Mouse (Mus musculus): ENCODE measurements around the gene Cdc123.

- TF ChIP-seq CTCF (IDR thresholded peaks at IDR 0.05; ENCODE audit: low read depth, low read length), result no peak
- no peak for TF ChIP-seq POLR2AphosphoS5 (IDR thresholded peaks at IDR 0.05; ENCODE audit: insufficient replicate concordance, low read depth, low read length)
Observed at GRCm38 (mm10) chr2:5797816-5798672, 46.9 kb downstream of the Cdc123 start.
